Mouse (Mus musculus) liver, embryonic 14.5 days (tissue): ENCODE measurements at regions not wholly inside any gene's neighbourhood (a gene's known extent, or its start where the extent isn't known, plus 50 kb on each side); places are given as distances from the start of the nearest gene placed in this dataset.

Experiments
- ATAC-seq: fragments of 200-750 bp; cut with Nextera tagmentation; 2 replicates; pipeline ENCODE4 v1.8.0; 2017; ENCODE audit warnings: moderate number of reproducible peaks, mild to moderate bottlenecking, moderate library complexity; ENCODE audit not compliant: insufficient read depth
- DNase-seq, 3 experiments: peaks; one replicate each; pipeline ENCODE4 v3.0.0-alpha.2; 2012 to 2013; ENCODE audit warnings: low read depth in 3 of 3, low spot score in 3 of 3
- H3K27ac ChIP-seq: fragments of 300-500 bp; sonication (generic); 2 replicates; pipeline ENCODE4 v1.5.1; 2014; ENCODE audit warnings: moderate library complexity, mild to moderate bottlenecking, control low read depth, inconsistent platforms
- H3K27me3 ChIP-seq: fragments of 300-500 bp; sonication (generic); 2 replicates; pipeline ENCODE4 v1.6.1; 2014; ENCODE audit warnings: mild to moderate bottlenecking, low read length, moderate library complexity; ENCODE audit not compliant: control insufficient read depth, insufficient read depth
- H3K36me3 ChIP-seq: fragments of 300-500 bp; sonication (generic); replicated peaks from 2 replicates; pipeline ENCODE4 v1.6.1; 2014; ENCODE audit warnings: low read depth; ENCODE audit not compliant: control insufficient read depth, insufficient read depth
- H3K4me1 ChIP-seq, 2 experiments: fragments of 200-500 bp in 1 of 2; fragments of 300-500 bp in 1 of 2; sonication (generic) in 1 of 2; replicated peaks; 2 replicates each; pipeline ENCODE4 v1.6.1; 2012 to 2014; ENCODE audit warnings: antibody characterized with exemption in 1 of 2, inconsistent platforms in 1 of 2, low read length in 1 of 2; ENCODE audit not compliant: control insufficient read depth in 2 of 2, insufficient read depth in 2 of 2
- H3K4me2 ChIP-seq: fragments of 300-500 bp; sonication (generic); 2 replicates; pipeline ENCODE4 v1.6.1; 2014; ENCODE audit warnings: low read depth, mild to moderate bottlenecking, control low read depth, moderate library complexity
- H3K4me3 ChIP-seq, 2 experiments: fragments of 200-500 bp in 1 of 2; fragments of 300-500 bp in 1 of 2; sonication (generic) in 1 of 2; 2 replicates each; pipeline ENCODE4 v1.5.1; 2012 to 2014; ENCODE audit warnings: low read depth in 2 of 2, low read length in 2 of 2, mild to moderate bottlenecking in 2 of 2, control low read depth in 1 of 2, inconsistent platforms in 1 of 2, moderate library complexity in 1 of 2; ENCODE audit not compliant: insufficient read depth in 1 of 2
- H3K9ac ChIP-seq: fragments of 300-500 bp; sonication (generic); replicated peaks from 2 replicates; pipeline ENCODE4 v1.6.1; 2014; ENCODE audit warnings: mild to moderate bottlenecking, control low read depth, moderate library complexity
- H3K9me3 ChIP-seq: fragments of 300-500 bp; sonication (generic); 2 replicates; pipeline ENCODE4 v1.6.1; 2016; ENCODE audit warnings: low read length, mixed read lengths; ENCODE audit not compliant: control insufficient read depth
- CTCF ChIP-seq: IDR thresholded peaks from 2 replicates; pipeline ENCODE4 v1.5.1; 2016; ENCODE audit warnings: antibody characterized with exemption, low read depth, control low read depth
- EP300 ChIP-seq: IDR thresholded peaks from 2 replicates; pipeline ENCODE4 v1.6.1; 2016; ENCODE audit warnings: antibody characterized with exemption, low read depth
- WGBS: fragments of 180-500 bp; shearing (Covaris S2); extraction: QIAGEN DNeasy Blood & Tissue Kit; methylation state at CpG from one replicate; pipeline ENCODE4 v1.1.7; 2014; ENCODE audit not compliant: insufficient replicate concordance; 5-methylcytosine and 5-hydroxymethylcytosine counted together

GRCm38 (mm10) chr2:148141936-148142335 lies 95.2 kb upstream of the Foxa2 start:
- Histone ChIP-seq H3K9ac (no peak overlapping the region), H3K4me1 (0 out of 4 replicates have a peak, but pooled peaks cover 0 to 1% of the 10 kb centered on the region in 2 experiments), H3K36me3 (no peaks in the 10 kb centered on the region), H3K4me2 (no peak overlapping the region), H3K27me3 (no peaks in the 10 kb centered on the region), H3K27ac (no peak overlapping the region), H3K4me3 (no peak overlapping the region), H3K9me3 (no peaks in the 10 kb centered on the region)
- no peak for TF ChIP-seq CTCF
- no peak for TF ChIP-seq EP300
- ATAC-seq (no peak), DNase-seq (no peak)
- WGBS, result 9% methylated on average over 4 of the region's 4 CpGs

DNA sequence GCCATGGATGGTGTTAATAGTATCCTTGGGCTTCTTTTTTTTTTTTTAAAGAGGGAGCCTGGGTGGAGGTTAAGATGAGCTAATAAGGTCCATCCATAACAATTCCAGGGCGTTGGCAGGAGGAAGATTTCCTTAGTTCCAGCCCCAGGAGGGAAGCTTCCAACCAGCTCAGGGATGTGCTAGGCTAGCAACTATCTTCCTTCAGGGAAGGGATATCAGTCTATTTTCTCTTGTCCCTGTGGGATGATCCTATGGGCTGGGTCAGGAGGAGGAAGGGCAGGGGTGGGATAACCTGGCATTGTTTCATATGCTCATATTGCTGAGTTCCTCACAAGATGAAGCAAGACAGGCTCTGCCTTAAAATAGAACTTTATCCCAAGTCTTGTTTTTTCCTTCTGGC lies 98.0 kb upstream of the Foxa2 start:
- Histone ChIP-seq H3K9ac (no peak overlapping the region), H3K36me3 (no peaks in the 10 kb centered on the region), H3K4me3 (no peak overlapping the region), H3K27ac (no peak overlapping the region), H3K4me2 (no peak overlapping the region), H3K4me1 (0 out of 4 replicates have a peak, but pooled peaks cover 0 to 1% of the 10 kb centered on the region in 2 experiments), H3K27me3 (no peaks in the 10 kb centered on the region), H3K9me3 (no peaks in the 10 kb centered on the region)
- 25% methylated on average over 1 of the region's 1 CpGs for WGBS
- no peak for ATAC-seq
- DNase-seq, result no peak
- no peak for TF ChIP-seq EP300
- TF ChIP-seq CTCF, result no peak

DNA sequence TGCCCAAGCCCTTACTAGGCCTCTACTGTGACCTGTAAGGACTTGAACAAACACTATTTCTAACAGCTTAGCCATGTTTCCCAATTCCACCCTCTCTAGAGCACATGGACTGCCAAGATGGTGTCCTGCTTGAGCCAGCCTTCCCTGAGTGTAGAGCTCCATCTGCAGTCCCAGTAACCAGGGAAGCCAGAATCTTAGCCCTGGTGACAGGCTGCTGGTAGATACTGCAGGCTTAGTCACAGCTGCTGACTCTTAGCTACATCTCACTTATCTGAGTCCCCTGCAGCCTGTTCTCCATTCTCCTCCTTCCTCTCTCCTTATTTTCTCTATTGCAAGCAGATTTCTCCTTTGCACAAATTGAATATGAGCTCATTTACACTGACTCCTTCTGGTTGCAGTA lies 101.5 kb upstream of the Foxa2 start:
- no peaks in the 10 kb centered on the region for H3K27me3 ChIP-seq
- H3K27ac ChIP-seq, result no peak overlapping the region
- DNase-seq, result no peak
- H3K4me2 ChIP-seq, result no peak overlapping the region
- TF ChIP-seq EP300 (no peak), CTCF (no peak)
- no peaks in the 10 kb centered on the region for H3K9me3 ChIP-seq
- no peak overlapping the region for H3K9ac ChIP-seq
- no peak overlapping the region for H3K4me3 ChIP-seq
- H3K36me3 ChIP-seq, result no peaks in the 10 kb centered on the region
- ATAC-seq, result no peak
- H3K4me1 ChIP-seq, result no peaks in the 10 kb centered on the region

- DNase-seq (no peak), ATAC-seq (no peak)
- Histone ChIP-seq H3K9me3 (no peaks in the 10 kb centered on the region), H3K27me3 (no peaks in the 10 kb centered on the region), H3K27ac (no peak overlapping the region), H3K4me2 (no peak overlapping the region), H3K36me3 (no peaks in the 10 kb centered on the region), H3K4me1 (no peaks in the 10 kb centered on the region), H3K4me3 (no peak overlapping the region), H3K9ac (no peak overlapping the region)
- WGBS, result 40% methylated on average over 1 of the region's 1 CpGs
- TF ChIP-seq EP300 (no peak), CTCF (no peak)
Measured at GRCm38 (mm10) chr2:148149426-148149825, 102.7 kb upstream of the Foxa2 start.

GRCm38 (mm10) chr2:148153513-148154271 lies 106.9 kb upstream of the Foxa2 start:
- DNase-seq (no peak), ATAC-seq (no peak)
- no peak for TF ChIP-seq EP300
- TF ChIP-seq CTCF, result no peak
- no peak overlapping the region for H3K4me2 ChIP-seq
- H3K9me3 ChIP-seq, result no peaks in the 10 kb centered on the region
- no peak overlapping the region for H3K27ac ChIP-seq
- no peak overlapping the region for H3K9ac ChIP-seq
- H3K27me3 ChIP-seq, result no peaks in the 10 kb centered on the region
- no peak overlapping the region for H3K4me3 ChIP-seq
- no peaks in the 10 kb centered on the region for H3K36me3 ChIP-seq
- WGBS, result 66% methylated on average over 6 of the region's 6 CpGs
- no peaks in the 10 kb centered on the region for H3K4me1 ChIP-seq
